Mouse (Mus musculus) heart, adult 2 months (tissue): ENCODE measurements around the gene Tnik.

Experiments
- CTCF ChIP-seq: fragments of 200-600 bp; IDR thresholded peaks from 2 replicates; pipeline ENCODE4 v1.8.1; 2022; ENCODE audit warnings: antibody characterized with exemption, mild to moderate bottlenecking, moderate library complexity
- POLR2A ChIP-seq: fragments of 200-500 bp; IDR thresholded peaks from 2 replicates; pipeline ENCODE4 v1.6.1; 2011; ENCODE audit warnings: mild to moderate bottlenecking, low read depth, low read length, control low read depth; ENCODE audit not compliant: insufficient read depth

- TF ChIP-seq CTCF (no peak), POLR2A (no peak)
These were observed 157.7 kb downstream of the Tnik start for GRCm38 (mm10) chr3:28420698-28421097.
